Mouse (Mus musculus): ENCODE results near the gene Nr1i3.

GRCm38 (mm10) chr1:171269848-171270572, 56.2 kb downstream of the Nr1i3 start, which contains the start of gene B4galt3:
- TF ChIP-seq POLR2A (IDR thresholded peaks at IDR 0.05; ENCODE audit: insufficient read depth, low read length) = peak; percentile 97
- TF ChIP-seq EP300 (IDR thresholded peaks at IDR 0.05; ENCODE audit: insufficient read depth, low read depth, low read length) = peak; percentile 53; the same call in 1 of the 2 replicates
- TF ChIP-seq CTCF (IDR thresholded peaks at IDR 0.05; ENCODE audit: low read depth, low read length) = no peak
